Mouse (Mus musculus): ENCODE results near the gene Kiss1r. TPM values are rescaled to one million over a fixed set of nuclear protein-coding genes. Genes with fewer than 3 reads are reported as not detected.

The Kiss1r gene
- total RNA-seq, 2 experiments from 2014 or later: 0.26 to 0.29 TPM

GRCm38 (mm10) chr10:79965325-79965724 lies 48.6 kb downstream of the Kiss1r start:
- ATAC-seq (ENCODE audit: poor library complexity, severe bottlenecking): no peak

DNA sequence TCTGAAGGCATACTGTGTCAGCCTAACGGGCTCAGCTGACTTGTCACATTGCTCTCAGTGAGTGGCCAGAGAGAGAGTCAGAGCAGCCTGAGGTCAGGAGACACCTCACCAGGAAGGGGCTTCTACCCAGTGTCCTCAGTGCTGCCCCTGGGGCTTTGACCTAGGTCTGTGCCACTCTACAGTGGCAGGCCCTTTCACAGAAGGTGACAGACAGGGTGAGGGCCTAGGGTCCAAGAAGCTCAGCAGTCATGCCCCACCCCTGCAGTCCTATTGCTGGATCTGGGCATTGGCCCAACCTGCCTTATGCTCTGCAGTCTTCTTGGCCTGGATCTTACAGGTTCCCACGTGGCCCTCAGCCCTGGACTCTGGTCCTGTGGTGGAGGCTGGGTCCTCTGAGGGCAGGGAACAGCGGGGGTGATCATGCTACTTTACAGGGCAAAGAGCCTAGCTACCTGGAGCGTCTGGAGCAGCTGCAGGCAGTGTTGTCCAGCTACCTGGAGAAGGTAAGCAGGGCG lies 50.2 kb downstream of the Kiss1r start:
- ATAC-seq (ENCODE audit: poor library complexity, severe bottlenecking): no peak

DNA sequence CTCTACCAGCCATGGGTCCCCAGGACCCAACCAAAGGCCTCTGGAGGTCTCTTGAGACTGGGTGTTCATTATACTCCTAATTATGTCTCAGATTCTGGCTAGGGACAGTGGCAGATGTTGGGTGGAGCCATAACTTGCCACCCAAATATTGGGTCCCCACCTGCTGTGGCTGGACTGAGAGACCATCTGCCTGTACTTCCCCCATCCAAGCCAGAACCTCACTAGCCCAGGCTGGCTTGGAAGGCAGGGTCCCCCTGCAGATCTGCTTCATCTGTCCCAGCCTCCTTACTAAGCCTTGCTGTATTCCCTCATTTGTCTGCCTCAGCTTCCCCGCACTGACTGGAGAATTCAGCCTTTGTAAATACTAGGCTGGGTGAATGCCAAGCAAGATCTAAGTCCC lies 51.4 kb downstream of the Kiss1r start:
- ATAC-seq (ENCODE audit: poor library complexity, severe bottlenecking): no peak

DNA sequence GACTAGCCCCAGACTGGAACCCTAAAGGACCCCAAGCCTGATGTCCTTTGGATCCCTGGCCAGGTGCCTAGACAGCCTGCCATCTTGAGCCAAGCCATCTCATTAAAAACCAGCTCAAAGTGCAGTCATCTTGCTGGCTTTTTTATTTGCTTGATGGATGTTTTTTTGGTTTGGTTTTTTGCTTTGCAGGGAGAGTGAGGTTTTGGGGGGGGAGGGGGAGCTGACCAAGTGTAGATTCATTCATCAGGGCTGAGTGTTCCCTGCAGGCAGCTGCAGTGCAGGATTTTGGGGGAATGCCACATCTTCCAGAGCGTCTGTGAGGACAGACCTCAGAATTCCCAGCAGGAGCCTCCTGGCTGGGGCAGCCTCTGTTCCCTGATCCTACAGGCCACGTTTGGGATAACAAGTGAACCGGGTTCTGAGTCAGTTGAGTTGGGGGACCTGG lies 52.4 kb downstream of the Kiss1r start:
- no peak for ATAC-seq (ENCODE audit: poor library complexity, severe bottlenecking)

GRCm38 (mm10) chr10:79970415-79971182 lies 53.8 kb downstream of the Kiss1r start, which contains the start of gene Grin3b:
Grin3b (plus strand) TSS chr10:79970715.
- no peak for ATAC-seq (ENCODE audit: poor library complexity, severe bottlenecking)

- no peak for ATAC-seq (ENCODE audit: poor library complexity, severe bottlenecking)
These were observed 54.4 kb downstream of the Kiss1r start for GRCm38 (mm10) chr10:79971183-79971497.

Other genes with a start within 250 kb of the Kiss1r start
Only the 30 nearest of the 35 such genes appear.
- gene Bsg, start 212.5 kb upstream of the Kiss1r start, total RNA-seq (2015): 289 and 306 TPM in 2 replicates
- 194 and 196 TPM in 2 replicates for gene Bsg, start 212.5 kb upstream of the Kiss1r start, total RNA-seq (2017)
- gene Hcn2, start 200.3 kb upstream of the Kiss1r start, total RNA-seq (2015): 0.04 TPM in 1 of 2 replicates, not detected in the other
- not detected in 2 replicates for gene Hcn2, start 200.3 kb upstream of the Kiss1r start, total RNA-seq (2017)
- gene Polrmt, start 170.4 kb upstream of the Kiss1r start, total RNA-seq (2015): 20.9 and 27.8 TPM in 2 replicates
- 9.7 and 12.6 TPM in 2 replicates for gene Polrmt, start 170.4 kb upstream of the Kiss1r start, total RNA-seq (2017)
- gene Fgf22, start 161.9 kb upstream of the Kiss1r start, total RNA-seq (2015): not detected in 2 replicates
- not detected in 2 replicates for gene Fgf22, start 161.9 kb upstream of the Kiss1r start, total RNA-seq (2017)
- gene Rnf126, start 150.0 kb upstream of the Kiss1r start, total RNA-seq (2015): 30.4 and 34.0 TPM in 2 replicates
- 12.5 and 13.0 TPM in 2 replicates for gene Rnf126, start 150.0 kb upstream of the Kiss1r start, total RNA-seq (2017)
- gene Fstl3, start 139.7 kb upstream of the Kiss1r start, total RNA-seq (2015): 3.9 and 5.3 TPM in 2 replicates
- gene Fstl3, start 139.7 kb upstream of the Kiss1r start, total RNA-seq (2017): 1.7 and 2.7 TPM in 2 replicates
- 2.7 and 5.6 TPM in 2 replicates for gene Prss57, start 126.0 kb upstream of the Kiss1r start, total RNA-seq (2015)
- 1.2 and 1.8 TPM in 2 replicates for gene Prss57, start 126.0 kb upstream of the Kiss1r start, total RNA-seq (2017)
- gene Palm, start 123.4 kb upstream of the Kiss1r start, total RNA-seq (2015): 39.3 and 42.2 TPM in 2 replicates
- 30.2 and 35.5 TPM in 2 replicates for gene Palm, start 123.4 kb upstream of the Kiss1r start, total RNA-seq (2017)
- not detected in 2 replicates for gene Misp, start 96.0 kb upstream of the Kiss1r start, total RNA-seq (2015)
- not detected in 2 replicates for gene Misp, start 96.0 kb upstream of the Kiss1r start, total RNA-seq (2017)
- 138 and 144 TPM in 2 replicates for gene Ptbp1, start 62.5 kb upstream of the Kiss1r start, total RNA-seq (2015)
- 97.9 and 133 TPM in 2 replicates for gene Ptbp1, start 62.5 kb upstream of the Kiss1r start, total RNA-seq (2017)
- gene Prtn3, start 42.5 kb upstream of the Kiss1r start, total RNA-seq (2015): 322 and 372 TPM in 2 replicates
- 92.6 and 97.3 TPM in 2 replicates for gene Prtn3, start 42.5 kb upstream of the Kiss1r start, total RNA-seq (2017)
- gene Plppr3, start 42.3 kb upstream of the Kiss1r start, total RNA-seq (2015): 6.2 and 10.6 TPM in 2 replicates
- 13.2 and 17.6 TPM in 2 replicates for gene Plppr3, start 42.3 kb upstream of the Kiss1r start, total RNA-seq (2017)
- 348 and 366 TPM in 2 replicates for gene Elane, start 30.7 kb upstream of the Kiss1r start, total RNA-seq (2015)
- 161 and 164 TPM in 2 replicates for gene Elane, start 30.7 kb upstream of the Kiss1r start, total RNA-seq (2017)
- gene Cfd, start 26.1 kb upstream of the Kiss1r start, total RNA-seq (2015): not detected in 2 replicates
- gene Cfd, start 26.1 kb upstream of the Kiss1r start, total RNA-seq (2017): not detected in 2 replicates
- gene Med16, start 8.0 kb upstream of the Kiss1r start, total RNA-seq (2015): 12.0 and 13.6 TPM in 2 replicates
- 17.5 and 18.0 TPM in 2 replicates for gene Med16, start 8.0 kb upstream of the Kiss1r start, total RNA-seq (2017)
- not detected in 2 replicates for gene Gm26602, start 6.1 kb upstream of the Kiss1r start, total RNA-seq (2015)
- gene Gm26602, start 6.1 kb upstream of the Kiss1r start, total RNA-seq (2017): not detected in 2 replicates
- 118 and 121 TPM in 2 replicates for gene R3hdm4, start 4.2 kb downstream of the Kiss1r start, total RNA-seq (2015)
- gene R3hdm4, start 4.2 kb downstream of the Kiss1r start, total RNA-seq (2017): 92.1 and 134 TPM in 2 replicates
- gene Arid3a, start 10.1 kb downstream of the Kiss1r start, total RNA-seq (2015): 36.7 and 38.7 TPM in 2 replicates
- 59.2 and 67.8 TPM in 2 replicates for gene Arid3a, start 10.1 kb downstream of the Kiss1r start, total RNA-seq (2017)
- 10.6 and 15.7 TPM in 2 replicates for gene Wdr18, start 43.2 kb downstream of the Kiss1r start, total RNA-seq (2015)
- gene Wdr18, start 43.2 kb downstream of the Kiss1r start, total RNA-seq (2017): 7.8 TPM in 2 replicates
- not detected in 2 replicates for gene Grin3b, start 53.7 kb downstream of the Kiss1r start, total RNA-seq (2015)
- gene Grin3b, start 53.7 kb downstream of the Kiss1r start, total RNA-seq (2017): 0.18 TPM in 1 of 2 replicates, not detected in the other
- 51.6 and 52.2 TPM in 2 replicates for gene Tmem259, start 67.4 kb downstream of the Kiss1r start, total RNA-seq (2015)
- gene Tmem259, start 67.4 kb downstream of the Kiss1r start, total RNA-seq (2017): 52.1 and 53.2 TPM in 2 replicates
- gene Cnn2, start 71.6 kb downstream of the Kiss1r start, total RNA-seq (2015): 174 and 175 TPM in 2 replicates
- 286 and 299 TPM in 2 replicates for gene Cnn2, start 71.6 kb downstream of the Kiss1r start, total RNA-seq (2017)
- 32.6 and 34.7 TPM in 2 replicates for gene Abca7, start 79.5 kb downstream of the Kiss1r start, total RNA-seq (2015)
- 33.6 and 37.4 TPM in 2 replicates for gene Abca7, start 79.5 kb downstream of the Kiss1r start, total RNA-seq (2017)
- gene Arhgap45, start 99.7 kb downstream of the Kiss1r start, total RNA-seq (2015): 135 and 140 TPM in 2 replicates
- 235 and 237 TPM in 2 replicates for gene Arhgap45, start 99.7 kb downstream of the Kiss1r start, total RNA-seq (2017)
- gene Polr2e, start 122.8 kb downstream of the Kiss1r start, total RNA-seq (2015): 70.2 and 70.7 TPM in 2 replicates
- gene Polr2e, start 122.8 kb downstream of the Kiss1r start, total RNA-seq (2017): 58.4 and 69.2 TPM in 2 replicates
- 259 and 303 TPM in 2 replicates for gene Gpx4, start 130.2 kb downstream of the Kiss1r start, total RNA-seq (2015)
- gene Gpx4, start 130.2 kb downstream of the Kiss1r start, total RNA-seq (2017): 375 and 378 TPM in 2 replicates
- 32.4 and 33.0 TPM in 2 replicates for gene Sbno2, start 188.6 kb downstream of the Kiss1r start, total RNA-seq (2015)
- gene Sbno2, start 188.6 kb downstream of the Kiss1r start, total RNA-seq (2017): 41.9 and 46.7 TPM in 2 replicates
- gene Stk11, start 198.8 kb downstream of the Kiss1r start, total RNA-seq (2015): 58.0 and 60.7 TPM in 2 replicates
- 142 and 146 TPM in 2 replicates for gene Stk11, start 198.8 kb downstream of the Kiss1r start, total RNA-seq (2017)
- 161 and 162 TPM in 2 replicates for gene Atp5d, start 221.7 kb downstream of the Kiss1r start, total RNA-seq (2015)
- 31.0 and 34.7 TPM in 2 replicates for gene Atp5d, start 221.7 kb downstream of the Kiss1r start, total RNA-seq (2017)
- 1.6 and 2.2 TPM in 2 replicates for gene Cbarp, start 223.9 kb downstream of the Kiss1r start, total RNA-seq (2015)
- gene Cbarp, start 223.9 kb downstream of the Kiss1r start, total RNA-seq (2017): 1.4 TPM in 1 of 2 replicates, not detected in the other

All from megakaryocyte, adult 5-6 weeks (primary cell).